Mouse (Mus musculus) induced T-regulatory cell, adult 2 months (primary cell): Measurements from ENCODE around the gene Dynlt1f.
"Not testable (repeated sequence)": the region's sequence is repeated elsewhere in the genome, so short reads cannot be mapped to it uniquely, and the experiment has no call there.

Source experiments
- DNase-seq: peaks from one replicate; pipeline ENCODE4 v3.0.0-alpha.2; 2012; ENCODE audit warnings: low read depth

Dynlt1f gene

GRCm38 (mm10) chr17:6624926-6625558, 30.7 kb downstream of the Dynlt1f start:
- not testable (repeated sequence) for DNase-seq

GRCm38 (mm10) chr17:6621976-6622375, 33.7 kb downstream of the Dynlt1f start:
- DNase-seq, result not testable (repeated sequence)

GRCm38 (mm10) chr17:6620730-6621451, 34.8 kb downstream of the Dynlt1f start:
- not testable (repeated sequence) for DNase-seq

- DNase-seq, result not testable (repeated sequence)
Observed at GRCm38 (mm10) chr17:6620035-6620434, 35.7 kb downstream of the Dynlt1f start.

GRCm38 (mm10) chr17:6619271-6619670, 36.4 kb downstream of the Dynlt1f start:
- not testable (repeated sequence) for DNase-seq

GRCm38 (mm10) chr17:6617689-6618400, 37.9 kb downstream of the Dynlt1f start:
- DNase-seq, result not testable (repeated sequence)

- DNase-seq, result not testable (repeated sequence)
Observed at GRCm38 (mm10) chr17:6616731-6617130, 39.0 kb downstream of the Dynlt1f start.

GRCm38 (mm10) chr17:6614316-6614715, 41.4 kb downstream of the Dynlt1f start:
- DNase-seq, result not testable (repeated sequence)

- DNase-seq, result not testable (repeated sequence)
Observed at GRCm38 (mm10) chr17:6613524-6613923, 42.2 kb downstream of the Dynlt1f start.

GRCm38 (mm10) chr17:6605347-6605746, 50.4 kb downstream of the Dynlt1f start:
- DNase-seq, result not testable (repeated sequence)

GRCm38 (mm10) chr17:6602205-6602604, 53.5 kb downstream of the Dynlt1f start:
- not testable (repeated sequence) for DNase-seq

GRCm38 (mm10) chr17:6601204-6601911, 54.3 kb downstream of the Dynlt1f start, which contains the start of gene Dynlt1c:
TSS of gene Dynlt1c (plus strand) at chr17:6601671.
- DNase-seq, result peak; percentile 85

GRCm38 (mm10) chr17:6600216-6600911, 55.3 kb downstream of the Dynlt1f start:
- not testable (repeated sequence) for DNase-seq

GRCm38 (mm10) chr17:6598356-6598755, 57.3 kb downstream of the Dynlt1f start:
- DNase-seq, result peak; percentile 71
